Mouse (Mus musculus): Measurements from ENCODE around the gene Chd3.
"Not testable (repeated sequence)": the region's sequence is repeated elsewhere in the genome, so short reads cannot be mapped to it uniquely, and the experiment has no call there.

Chd3 gene

GRCm38 (mm10) chr11:69325628-69326407, 43.4 kb downstream of the Chd3 start, which contains the start of gene Kcnab3:
Gene Kcnab3 (plus strand): TSS chr11:69326258.
- peak; percentile 83 for DNase-seq (ENCODE audit: low read depth, low spot score)

GRCm38 (mm10) chr11:69324749-69325148, 44.5 kb downstream of the Chd3 start:
- no peak for DNase-seq (ENCODE audit: low read depth, low spot score)

- DNase-seq (ENCODE audit: low read depth, low spot score): peak; percentile 97
These were observed 45.5 kb downstream of the Chd3 start, which contains the start of the genes Cntrob and Trappc1 for GRCm38 (mm10) chr11:69323667-69324111. Gene Cntrob (minus strand): TSS chr11:69323775. Gene Trappc1 (plus strand): TSS chr11:69323980.

- DNase-seq (ENCODE audit: low read depth, low spot score): no peak
These were observed 46.3 kb downstream of the Chd3 start for GRCm38 (mm10) chr11:69322693-69323471.

GRCm38 (mm10) chr11:69322010-69322409, 47.2 kb downstream of the Chd3 start:
- no peak for DNase-seq (ENCODE audit: low read depth, low spot score)

- DNase-seq (ENCODE audit: low read depth, low spot score): no peak
These were observed 47.6 kb downstream of the Chd3 start for GRCm38 (mm10) chr11:69321580-69321979.

GRCm38 (mm10) chr11:69318000-69318399, 51.2 kb downstream of the Chd3 start:
- not testable (repeated sequence) for DNase-seq (ENCODE audit: low read depth, low spot score)

GRCm38 (mm10) chr11:69316361-69316760, 52.8 kb downstream of the Chd3 start:
- DNase-seq (ENCODE audit: low read depth, low spot score): no peak

GRCm38 (mm10) chr11:69311266-69311665, 57.9 kb downstream of the Chd3 start:
- no peak for DNase-seq (ENCODE audit: low read depth, low spot score)

GRCm38 (mm10) chr11:69306039-69306438, 63.2 kb downstream of the Chd3 start:
- DNase-seq (ENCODE audit: low read depth, low spot score): no peak

GRCm38 (mm10) chr11:69305291-69305690, 63.9 kb downstream of the Chd3 start:
- DNase-seq (ENCODE audit: low read depth, low spot score): no peak

- DNase-seq (ENCODE audit: low read depth, low spot score): no peak
These were observed 66.4 kb downstream of the Chd3 start for GRCm38 (mm10) chr11:69302817-69303216.

- DNase-seq (ENCODE audit: low read depth, low spot score): no peak
These were observed 71.0 kb downstream of the Chd3 start for GRCm38 (mm10) chr11:69298231-69298630.

- DNase-seq (ENCODE audit: low read depth, low spot score): no peak
These were observed 71.4 kb downstream of the Chd3 start for GRCm38 (mm10) chr11:69297799-69298198.

GRCm38 (mm10) chr11:69295286-69295685, 73.9 kb downstream of the Chd3 start:
- DNase-seq (ENCODE audit: low read depth, low spot score): no peak
